Mouse (Mus musculus) forebrain, postnatal 0 days (tissue): ENCODE results near the gene Hoxa7. TPM values are rescaled to one million over a fixed set of nuclear protein-coding genes. Genes with fewer than 3 reads are reported as not detected.

Experiments
- ATAC-seq: fragments of 200-750 bp; cut with Nextera tagmentation; 2 replicates; pipeline ENCODE4 v1.8.0; 2017; ENCODE audit warnings: mild to moderate bottlenecking, moderate library complexity
- DNase-seq: peaks from one replicate; pipeline ENCODE4 v3.0.0-alpha.2; 2015
- H3K27ac ChIP-seq: fragments of 300-500 bp; sonication (generic); 2 replicates; pipeline ENCODE4 v1.5.1; 2014; ENCODE audit warnings: low read depth, mild to moderate bottlenecking, antibody characterized with exemption, low read length, moderate library complexity, mixed read lengths
- H3K27me3 ChIP-seq: fragments of 300-500 bp; sonication (generic); 2 replicates; pipeline ENCODE4 v1.6.1; 2014; ENCODE audit warnings: mild to moderate bottlenecking, low read length, mixed read lengths; ENCODE audit not compliant: insufficient read depth
- H3K36me3 ChIP-seq: fragments of 300-500 bp; sonication (generic); 2 replicates; pipeline ENCODE4 v1.6.1; 2014; ENCODE audit warnings: mild to moderate bottlenecking, moderate library complexity; ENCODE audit not compliant: insufficient read depth
- H3K4me1 ChIP-seq: fragments of 300-500 bp; sonication (generic); 2 replicates; pipeline ENCODE4 v1.6.1; 2014; ENCODE audit warnings: antibody characterized with exemption; ENCODE audit not compliant: insufficient read depth
- H3K4me2 ChIP-seq: fragments of 300-500 bp; sonication (generic); 2 replicates; pipeline ENCODE4 v1.6.1; 2014; ENCODE audit warnings: low read depth, mild to moderate bottlenecking, moderate library complexity
- H3K4me3 ChIP-seq: fragments of 300-500 bp; sonication (generic); 2 replicates; pipeline ENCODE4 v1.5.1; 2014; ENCODE audit warnings: low read depth, low read length, mixed read lengths
- H3K9ac ChIP-seq: fragments of 300-500 bp; sonication (generic); 2 replicates; pipeline ENCODE4 v1.6.1; 2014; ENCODE audit warnings: mild to moderate bottlenecking
- H3K9me3 ChIP-seq: fragments of 300-500 bp; sonication (generic); 2 replicates; pipeline ENCODE4 v1.6.1; 2016; ENCODE audit warnings: low read length
- CTCF ChIP-seq: sonication (generic); IDR thresholded peaks from 2 replicates; pipeline ENCODE4 v1.5.1; 2016; ENCODE audit warnings: antibody characterized with exemption, control low read depth, low read depth
- WGBS: fragments of 180-500 bp; shearing (Covaris S2); extraction: QIAGEN DNeasy Blood & Tissue Kit; methylation state at CpG from one replicate; pipeline ENCODE4 v1.1.7; 2014; 5-methylcytosine and 5-hydroxymethylcytosine counted together
- microRNA counts: library from miRNA; unstranded; fragments of <30 nt; microRNA quantifications from one replicate; lab custom pipeline; 2015
- microRNA-seq, 2 experiments: library from miRNA; unstranded; fragments of <30 nt; microRNA quantifications; one replicate each; pipeline ENCODE4; 2016
- polyA plus RNA-seq: library from polyadenylated mRNA; unstranded; fragments of >200 nt; fragmentation: Nextera tagmentation; extraction: Ambion mirVana; gene quantifications from 2 replicates; pipeline ENCODE4 v1.2.1, GENCODE M21; 2015
- total RNA-seq: library from RNA; depleted of rRNA; stranded (reverse); fragments of >200 nt; gene quantifications from 2 replicates; pipeline ENCODE4 v1.2.3, GENCODE M21; 2014; rRNA removed

Gene Hoxa7
- total and polyA plus RNA-seq, 2 experiments from 2014 or later = not detected

- Histone ChIP-seq H3K4me3 (no peak within 1 kb of the TSS), H3K9ac (no peak within 1 kb of the TSS), H3K4me1 (no peaks in the 10 kb centered on the region), H3K9me3 (no peaks in the 10 kb centered on the region), H3K36me3 (no peaks in the 10 kb centered on the region), H3K4me2 (no peak within 1 kb of the TSS), H3K27me3 (peaks cover 88% of the 10 kb centered on the region), H3K27ac (no peak within 1 kb of the TSS)
- ATAC-seq (no peak), DNase-seq (peak; percentile 18)
- TF ChIP-seq CTCF = no peak
- WGBS = under 1% methylated on average over 25 of the region's 25 CpGs
Observed at GRCm38 (mm10) chr6:52164626-52165440, 56.8 kb downstream of the Hoxa7 start, which contains the start of gene Hoxa2. Hoxa2 (minus strand) TSS chr6:52164831.

MicroRNAs encoded within 50 kb of the gene (microRNA counts, 519-probe panel; counts per million panel counts)
- microRNA mmu-miR-196b (lab: Ali Mortazavi, UCI) = 1,211 counts per million, percentile 8 among the panel's probes with 10 or more counts

Small RNA genes lying within 50 kb of the gene (microRNA-seq; reads per million reads assigned to microRNA genes)
- gene Mir196b = 1.9 to 11.3 reads per million in 2 experiments

Other genes with a start within 250 kb of the Hoxa7 start
- gene Skap2, start 209.3 kb downstream of the Hoxa7 start, total RNA-seq = 4.7 and 5.1 TPM in 2 replicates
- 6.2 and 6.6 TPM in 2 replicates for gene Skap2, start 209.3 kb downstream of the Hoxa7 start, polyA plus RNA-seq
- gene Hoxa1, start 63.5 kb downstream of the Hoxa7 start, total RNA-seq = 0.10 TPM in 1 of 2 replicates, not detected in the other
- gene Hoxa1, start 63.5 kb downstream of the Hoxa7 start, polyA plus RNA-seq = not detected in 2 replicates
- gene Hoxa2, start 57.0 kb downstream of the Hoxa7 start, total RNA-seq = not detected in 2 replicates
- gene Hoxa2, start 57.0 kb downstream of the Hoxa7 start, polyA plus RNA-seq = not detected in 2 replicates
- gene 5730596B20Rik, start 44.4 kb downstream of the Hoxa7 start, total RNA-seq = not detected in 2 replicates
- not detected in 2 replicates for gene 5730596B20Rik, start 44.4 kb downstream of the Hoxa7 start, polyA plus RNA-seq
- not detected in 2 replicates for gene Hoxa4, start 30.1 kb downstream of the Hoxa7 start, total RNA-seq
- not detected in 2 replicates for gene Hoxa4, start 30.1 kb downstream of the Hoxa7 start, polyA plus RNA-seq
- not detected in 2 replicates for gene Hoxa5, start 17.3 kb downstream of the Hoxa7 start, total RNA-seq
- not detected in 2 replicates for gene Hoxa5, start 17.3 kb downstream of the Hoxa7 start, polyA plus RNA-seq
- not detected in 2 replicates for gene Hoxa6, start 13.1 kb downstream of the Hoxa7 start, total RNA-seq
- not detected in 2 replicates for gene Hoxa6, start 13.1 kb downstream of the Hoxa7 start, polyA plus RNA-seq
- 0.23 TPM in 1 of 2 replicates, not detected in the other for gene Hoxa3, start 8.5 kb downstream of the Hoxa7 start, total RNA-seq
- gene Hoxa3, start 8.5 kb downstream of the Hoxa7 start, polyA plus RNA-seq = not detected in 2 replicates
- gene Gm28308, start 8.5 kb downstream of the Hoxa7 start, total RNA-seq = not detected in 2 replicates
- not detected in 2 replicates for gene Gm28308, start 8.5 kb downstream of the Hoxa7 start, polyA plus RNA-seq
- not detected in 2 replicates for gene Hoxa9, start 9.2 kb upstream of the Hoxa7 start, total RNA-seq
- gene Hoxa9, start 9.2 kb upstream of the Hoxa7 start, polyA plus RNA-seq = not detected in 2 replicates
- not detected in 2 replicates for gene Hoxa10, start 19.0 kb upstream of the Hoxa7 start, total RNA-seq
- not detected in 2 replicates for gene Hoxa10, start 19.0 kb upstream of the Hoxa7 start, polyA plus RNA-seq
- gene Hoxa11, start 24.0 kb upstream of the Hoxa7 start, total RNA-seq = not detected in 2 replicates
- gene Hoxa11, start 24.0 kb upstream of the Hoxa7 start, polyA plus RNA-seq = not detected in 2 replicates
- not detected in 2 replicates for gene Hoxa13, start 39.0 kb upstream of the Hoxa7 start, total RNA-seq
- gene Hoxa13, start 39.0 kb upstream of the Hoxa7 start, polyA plus RNA-seq = not detected in 2 replicates
- not detected in 2 replicates for gene Evx1, start 91.6 kb upstream of the Hoxa7 start, total RNA-seq
- not detected in 2 replicates for gene Evx1, start 91.6 kb upstream of the Hoxa7 start, polyA plus RNA-seq